Mouse (Mus musculus): Measurements from ENCODE around the gene Galnt2.

GRCm38 (mm10) chr8:124294425-124294824, 63.2 kb downstream of the Galnt2 start:
- TF ChIP-seq CTCF (IDR thresholded peaks at IDR 0.05), result no peak
- no peak for TF ChIP-seq EP300 (IDR thresholded peaks at IDR 0.05)
